Mouse (Mus musculus) limb, embryonic 10.5 days (tissue): ENCODE data around the gene Cd7. TPM values are rescaled to one million over a fixed set of nuclear protein-coding genes. Genes with fewer than 3 reads are reported as not detected.

ENCODE experiments used
- DNase-seq: peaks from one replicate; pipeline ENCODE4 v3.0.0-alpha.2; 2017; ENCODE audit warnings: low spot score
- H3K27ac ChIP-seq: fragments of 300-500 bp; sonication (generic); 2 replicates; pipeline ENCODE4 v1.5.1; 2016; ENCODE audit warnings: mild to moderate bottlenecking
- H3K27me3 ChIP-seq: fragments of 300-500 bp; sonication (generic); 2 replicates; pipeline ENCODE4 v1.6.1; 2016; ENCODE audit warnings: low read depth, mild to moderate bottlenecking; ENCODE audit not compliant: poor library complexity, severe bottlenecking
- H3K36me3 ChIP-seq: fragments of 300-500 bp; sonication (generic); 2 replicates; pipeline ENCODE4 v1.6.1; 2016; ENCODE audit warnings: mild to moderate bottlenecking, moderate library complexity
- H3K4me1 ChIP-seq: fragments of 300-500 bp; sonication (generic); 2 replicates; pipeline ENCODE4 v1.6.1; 2016
- H3K4me3 ChIP-seq: fragments of 300-500 bp; sonication (generic); 2 replicates; pipeline ENCODE4 v1.5.1; 2016; ENCODE audit warnings: mild to moderate bottlenecking, moderate library complexity
- H3K9me3 ChIP-seq: fragments of 300-500 bp; sonication (generic); replicated peaks from 2 replicates; pipeline ENCODE4 v1.6.1; 2016; ENCODE audit warnings: mild to moderate bottlenecking
- WGBS: fragments of 180-500 bp; shearing (Covaris S2); methylation state at CpG from one replicate; pipeline ENCODE4 v1.1.7; 2016; 5-methylcytosine and 5-hydroxymethylcytosine counted together
- polyA plus RNA-seq: library from polyadenylated mRNA; unstranded; fragments of >200 nt; fragmentation: Nextera tagmentation; extraction: Ambion mirVana; gene quantifications from 2 replicates; pipeline ENCODE4 v1.2.1, GENCODE M21; 2016

Cd7 gene
- polyA plus RNA-seq, 1 experiment from 2014 or later = not detected

DNA sequence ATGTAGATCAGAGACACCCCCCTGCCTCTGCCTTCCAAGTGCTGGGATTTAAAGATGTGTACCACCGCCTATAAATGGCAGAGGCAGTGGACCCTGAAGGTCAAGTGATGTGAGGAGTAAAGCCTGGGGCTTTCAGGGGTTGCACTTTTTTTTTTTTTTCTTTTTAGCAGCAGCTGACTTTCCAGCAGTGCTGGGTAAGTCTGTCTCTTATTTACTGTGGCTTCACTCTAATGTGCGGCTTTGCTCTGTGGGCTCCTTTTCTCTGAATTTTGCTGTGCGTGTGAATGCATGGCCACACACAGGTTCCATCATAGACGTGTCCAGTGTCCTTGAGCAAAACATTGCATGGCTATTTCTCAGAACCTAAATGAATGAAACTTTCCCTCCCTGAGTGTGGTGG, 2.4 kb upstream of the Cd7 start:
- Histone ChIP-seq H3K4me1 (no peaks in the 10 kb centered on the region), H3K9me3 (no peaks in the 10 kb centered on the region), H3K36me3 (no peaks in the 10 kb centered on the region), H3K27ac (no peak overlapping the region), H3K4me3 (no peak overlapping the region), H3K27me3 (no peaks in the 10 kb centered on the region; the same call in 1 of the 2 replicates)
- WGBS = 73% methylated on average over 4 of the region's 4 CpGs
- DNase-seq = no peak

DNA sequence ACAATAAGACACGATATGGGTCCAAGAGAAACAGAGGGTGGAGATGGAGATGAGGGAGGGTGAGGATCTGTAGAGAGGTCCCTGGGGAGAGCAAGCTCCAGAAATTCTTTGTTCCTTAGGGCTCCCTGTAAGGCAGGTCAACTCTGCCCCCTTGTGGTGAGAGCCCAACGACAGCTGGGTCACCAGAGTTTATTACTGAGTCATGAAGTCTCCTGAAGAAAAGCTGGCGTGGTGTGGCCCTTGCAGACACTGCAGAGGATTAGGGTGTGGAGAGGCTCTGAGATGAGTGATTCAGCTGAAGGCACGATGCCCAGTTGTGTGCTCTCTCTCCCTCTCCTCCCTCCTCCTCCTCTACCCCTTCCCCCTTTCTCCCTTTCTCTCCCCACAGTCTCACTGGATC, 2.0 kb upstream of the Cd7 start:
- Histone ChIP-seq H3K4me1 (no peaks in the 10 kb centered on the region), H3K27me3 (no peaks in the 10 kb centered on the region; the same call in 1 of the 2 replicates), H3K4me3 (no peak overlapping the region), H3K9me3 (no peaks in the 10 kb centered on the region), H3K36me3 (no peaks in the 10 kb centered on the region), H3K27ac (no peak overlapping the region)
- DNase-seq = peak; percentile 84
- WGBS = 5% methylated on average over 4 of the region's 4 CpGs

DNA sequence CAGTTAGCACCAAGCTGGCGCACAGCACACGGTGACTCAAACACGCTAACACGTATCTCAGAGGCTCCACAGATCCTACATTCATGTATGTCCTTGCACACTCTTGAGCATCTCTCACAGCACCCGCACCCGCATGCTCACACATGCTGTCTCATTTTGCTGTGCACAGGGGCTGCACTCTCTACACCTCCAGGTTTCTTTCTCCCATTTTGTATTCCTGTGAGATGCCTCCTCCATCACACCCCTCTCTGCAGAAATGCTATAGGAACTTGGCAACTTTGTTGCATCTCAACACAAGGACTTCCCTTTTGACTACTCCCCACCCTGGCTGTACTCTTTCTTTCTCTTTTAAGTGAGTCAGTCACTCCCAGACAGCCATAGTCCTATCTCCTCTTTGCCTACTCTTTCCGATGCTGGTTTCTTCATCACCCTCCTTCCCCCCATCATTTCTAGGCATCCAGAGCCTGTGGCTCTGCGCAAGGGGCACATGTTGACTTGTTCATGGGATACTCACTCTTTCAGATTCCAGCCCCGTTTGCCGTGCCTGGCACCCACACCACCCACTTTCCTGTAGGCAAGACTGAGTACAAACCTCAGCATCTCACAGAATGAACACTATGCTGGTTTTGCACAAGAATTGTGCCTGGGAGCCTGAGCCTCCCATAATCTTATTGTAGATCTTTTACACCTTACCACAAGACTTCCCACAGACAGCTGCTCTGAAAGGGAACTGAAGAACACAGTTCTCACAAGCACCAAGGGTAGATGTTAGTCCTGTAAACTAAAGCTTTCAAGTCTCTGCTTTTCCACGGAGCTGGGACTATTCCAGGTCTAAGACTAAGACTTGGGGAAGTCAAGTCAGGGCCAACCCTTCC, 615 bp downstream of the Cd7 start:
- DNase-seq = no peak
- H3K27me3 ChIP-seq = no peaks in the 10 kb centered on the region
- 88% methylated on average over 11 of the region's 11 CpGs for WGBS
- H3K9me3 ChIP-seq = no peaks in the 10 kb centered on the region
- H3K36me3 ChIP-seq = no peaks in the 10 kb centered on the region
- no peaks in the 10 kb centered on the region for H3K4me1 ChIP-seq
- no peak overlapping the region for H3K27ac ChIP-seq
- H3K4me3 ChIP-seq = no peak overlapping the region

DNA sequence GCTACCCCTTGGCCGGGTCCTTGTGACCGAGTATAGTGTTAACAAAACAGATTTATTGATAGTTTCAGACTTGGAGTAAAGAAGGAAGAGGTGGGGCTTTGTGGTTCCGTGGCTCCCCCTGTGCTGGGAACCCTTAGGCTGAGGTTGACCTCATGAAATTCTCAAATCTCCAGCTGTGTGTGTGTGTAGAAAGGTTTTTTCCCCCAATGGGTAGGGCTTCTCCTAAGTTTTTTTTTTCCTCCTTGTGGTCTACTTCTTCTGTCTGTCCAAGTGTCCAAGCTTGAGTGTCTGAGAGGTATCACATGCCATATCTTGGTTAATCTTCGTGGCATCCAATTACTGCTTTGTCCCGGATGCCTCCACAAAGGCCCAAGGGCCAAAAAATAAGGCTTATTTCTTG, 6.1 kb downstream of the Cd7 start:
- WGBS = 86% methylated on average over 5 of the region's 5 CpGs
- no peak for DNase-seq
- H3K4me1 ChIP-seq = no peaks in the 10 kb centered on the region
- no peaks in the 10 kb centered on the region for H3K27me3 ChIP-seq
- no peak overlapping the region for H3K27ac ChIP-seq
- H3K36me3 ChIP-seq = no peaks in the 10 kb centered on the region
- no peaks in the 10 kb centered on the region for H3K9me3 ChIP-seq
- H3K4me3 ChIP-seq = no peak overlapping the region

DNA sequence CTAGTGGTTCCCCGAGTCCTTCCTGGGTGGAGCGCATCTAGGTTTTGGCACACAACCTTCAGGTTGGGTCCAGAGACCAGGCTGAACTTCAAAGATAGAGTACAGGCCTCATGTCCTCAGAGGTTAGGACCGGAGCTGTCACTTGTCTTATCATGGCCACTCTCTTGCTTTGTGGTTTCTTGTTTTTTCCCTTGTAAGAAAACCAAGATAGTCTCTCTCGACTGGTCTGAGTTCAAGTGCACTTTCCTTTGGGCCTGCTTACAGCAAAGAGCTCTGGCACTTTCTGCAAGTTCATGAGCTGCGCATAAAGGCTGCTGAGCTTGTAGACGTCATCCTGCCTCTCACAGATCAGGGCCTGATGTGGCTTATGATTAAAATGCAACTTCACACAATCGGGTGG, 12.0 kb downstream of the Cd7 start:
- no peak for DNase-seq
- 91% methylated on average over 7 of the region's 7 CpGs for WGBS
- no peaks in the 10 kb centered on the region for H3K4me1 ChIP-seq
- H3K27me3 ChIP-seq = no peaks in the 10 kb centered on the region
- H3K36me3 ChIP-seq = no peaks in the 10 kb centered on the region
- H3K27ac ChIP-seq = no peak overlapping the region
- no peaks in the 10 kb centered on the region for H3K9me3 ChIP-seq
- H3K4me3 ChIP-seq = no peak overlapping the region

DNA sequence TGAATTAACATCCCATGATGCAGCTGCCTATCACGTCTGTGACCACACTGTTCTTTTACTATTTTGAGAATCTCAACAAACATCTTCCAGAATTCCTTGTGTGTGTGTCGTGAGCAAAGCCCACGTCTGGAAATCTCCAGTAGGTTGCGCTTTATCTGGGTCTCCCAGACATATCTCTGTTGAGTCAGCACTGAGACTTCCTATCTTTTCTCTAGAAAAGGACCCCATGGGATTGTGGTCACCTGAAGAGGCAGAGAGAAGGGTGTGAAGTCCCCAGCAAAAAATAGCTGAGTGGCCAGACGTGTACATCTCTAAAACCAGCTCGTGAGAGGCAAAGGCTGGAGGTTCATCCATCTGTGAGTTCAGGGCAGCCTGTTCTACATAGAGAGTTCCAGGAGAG, 15.1 kb downstream of the Cd7 start:
- H3K36me3 ChIP-seq = no peaks in the 10 kb centered on the region
- WGBS = 77% methylated on average over 6 of the region's 6 CpGs

DNA sequence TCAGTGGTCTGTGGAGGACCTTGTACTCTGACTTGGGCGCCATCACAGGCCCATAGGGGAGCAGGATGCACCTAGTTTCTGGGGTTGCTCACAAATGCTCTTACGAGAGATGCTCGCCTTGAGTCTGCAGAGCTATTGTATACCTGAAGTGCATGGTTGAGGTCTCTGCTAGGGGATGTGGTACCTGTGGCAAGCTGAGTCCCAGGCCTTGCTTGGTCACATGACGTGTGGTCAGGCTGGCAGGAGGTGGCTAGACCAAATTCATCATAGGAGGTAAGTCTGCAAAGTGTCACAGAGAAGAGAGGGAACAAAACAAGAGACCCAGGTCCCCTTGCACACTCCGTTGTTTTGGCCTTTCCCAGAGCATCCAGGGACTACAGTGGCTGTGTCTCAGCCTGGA, 19.7 kb downstream of the Cd7 start:
- Histone ChIP-seq H3K27me3 (0 out of 2 replicates have a peak, but pooled peaks cover 4% of the 10 kb centered on the region), H3K4me3 (no peak overlapping the region), H3K36me3 (no peaks in the 10 kb centered on the region), H3K27ac (no peak overlapping the region), H3K4me1 (peaks cover 6% of the 10 kb centered on the region; the same call in 1 of the 2 replicates), H3K9me3 (no peaks in the 10 kb centered on the region)
- DNase-seq = no peak
- WGBS = 80% methylated on average over 5 of the region's 5 CpGs

More for the DNA sequence above, 15.1 kb downstream of the Cd7 start:
- no peaks in the 10 kb centered on the region for H3K9me3 ChIP-seq
- H3K4me3 ChIP-seq = no peak overlapping the region
- DNase-seq = no peak
- H3K27ac ChIP-seq = no peak overlapping the region
- no peaks in the 10 kb centered on the region for H3K4me1 ChIP-seq
- no peaks in the 10 kb centered on the region for H3K27me3 ChIP-seq

DNA sequence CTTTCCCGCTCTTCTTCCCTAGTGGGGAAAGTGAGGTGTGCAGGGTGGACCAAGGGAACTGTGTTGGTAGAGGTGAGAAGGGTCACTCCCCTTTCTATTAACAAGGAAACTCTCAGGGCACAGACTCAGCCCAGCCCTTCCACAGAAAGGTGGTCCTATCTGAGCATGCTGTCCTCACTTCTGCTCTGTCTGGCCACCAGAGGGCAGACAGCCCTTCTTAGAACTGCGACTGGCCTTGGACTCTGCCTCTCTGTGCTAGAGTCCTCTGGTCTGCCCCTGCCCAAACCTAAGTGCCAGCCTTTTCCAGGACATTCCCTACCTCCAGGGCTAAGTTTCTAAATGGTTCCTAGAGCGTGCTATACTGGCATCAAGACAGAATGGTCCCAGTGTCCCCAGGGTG, 21.5 kb downstream of the Cd7 start:
- H3K9me3 ChIP-seq = no peaks in the 10 kb centered on the region
- H3K27me3 ChIP-seq = 0 out of 2 replicates have a peak, but pooled peaks cover 4% of the 10 kb centered on the region
- peak; percentile 72 for DNase-seq
- peaks cover 6% of the 10 kb centered on the region; the same call in 1 of the 2 replicates for H3K4me1 ChIP-seq
- no peak overlapping the region for H3K27ac ChIP-seq
- no peak overlapping the region for H3K4me3 ChIP-seq
- WGBS = 41% methylated on average over 3 of the region's 3 CpGs
- no peaks in the 10 kb centered on the region for H3K36me3 ChIP-seq

DNA sequence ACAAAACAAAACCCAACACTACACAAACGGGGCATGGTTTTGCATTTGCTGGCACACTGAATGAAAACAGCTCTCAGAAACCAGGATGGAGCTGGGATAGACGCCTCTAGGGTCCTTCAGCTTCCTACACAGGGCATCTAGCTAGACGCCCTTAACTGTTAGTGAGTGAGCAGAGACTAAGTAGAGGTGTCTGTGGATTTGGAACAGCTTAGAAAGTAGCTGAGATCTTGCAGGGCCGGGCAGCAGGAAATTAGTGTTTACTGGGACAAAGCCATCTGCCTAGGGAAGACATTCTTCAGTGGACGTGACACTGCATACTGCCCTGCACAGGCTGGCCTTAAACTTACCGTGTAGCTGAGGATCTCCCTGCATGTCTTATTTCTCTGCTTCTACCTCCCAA, 23.7 kb downstream of the Cd7 start:
- no peak overlapping the region for H3K4me3 ChIP-seq
- H3K36me3 ChIP-seq = no peaks in the 10 kb centered on the region
- peaks cover 6% of the 10 kb centered on the region; the same call in 1 of the 2 replicates for H3K4me1 ChIP-seq
- H3K27ac ChIP-seq = no peak overlapping the region
- DNase-seq = no peak
- H3K27me3 ChIP-seq = 0 out of 2 replicates have a peak, but pooled peaks cover 4% of the 10 kb centered on the region
- 65% methylated on average over 6 of the region's 6 CpGs for WGBS
- no peaks in the 10 kb centered on the region for H3K9me3 ChIP-seq

DNA sequence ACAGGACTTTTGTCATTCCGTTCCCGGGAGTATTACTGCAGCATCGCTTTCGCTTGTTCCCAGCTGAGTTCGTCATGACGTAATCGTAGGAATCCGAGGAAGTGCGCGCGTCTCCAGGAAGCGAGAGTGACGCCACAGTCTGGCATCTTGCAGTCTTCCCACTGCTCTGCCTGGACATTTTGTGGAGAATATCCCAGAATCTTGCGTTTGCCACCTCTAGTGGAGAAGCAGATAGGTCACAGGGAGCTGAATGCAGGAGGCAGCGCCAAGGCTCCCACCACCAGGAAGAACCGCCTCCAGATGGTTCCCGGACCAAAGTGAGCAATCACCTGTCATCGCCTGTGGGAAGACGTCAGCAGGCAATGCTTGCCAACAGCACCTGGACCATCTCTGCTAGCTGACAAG, 24.3 kb downstream of the Cd7 start:
- Histone ChIP-seq H3K4me1 (peaks cover 6% of the 10 kb centered on the region; the same call in 1 of the 2 replicates), H3K4me3 (peak overlapping the region; percentile 22; the same call in 1 of the 2 replicates), H3K27me3 (0 out of 2 replicates have a peak, but pooled peaks cover 4% of the 10 kb centered on the region), H3K36me3 (no peaks in the 10 kb centered on the region), H3K9me3 (no peaks in the 10 kb centered on the region), H3K27ac (no peak overlapping the region)
- whole genome bisulfite sequencing = 57% methylated on average over 19 of the region's 19 CpGs
- no peak for DNase-seq

DNA sequence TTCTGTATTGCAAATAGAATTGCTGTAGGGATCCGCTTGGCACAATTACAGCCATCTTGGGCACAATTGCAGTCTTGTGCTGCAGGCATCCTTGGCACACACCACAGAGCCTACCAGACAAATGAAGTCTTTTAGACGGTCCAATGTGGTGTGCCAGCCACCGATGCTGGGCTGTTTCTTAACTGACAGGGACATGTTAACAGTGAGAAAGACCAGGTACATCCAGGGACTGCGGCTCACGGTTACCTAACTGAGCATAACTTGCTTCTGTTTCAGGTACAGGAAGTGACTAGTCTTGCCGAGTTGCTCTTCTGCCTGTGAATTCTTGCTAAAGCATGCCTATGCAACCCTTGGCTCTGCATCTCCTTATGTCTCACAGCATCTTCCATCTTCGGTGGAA, 25.6 kb downstream of the Cd7 start:
- no peak for DNase-seq
- Histone ChIP-seq H3K9me3 (no peaks in the 10 kb centered on the region), H3K36me3 (no peaks in the 10 kb centered on the region), H3K27ac (no peak overlapping the region), H3K4me1 (peaks cover 6% of the 10 kb centered on the region; the same call in 1 of the 2 replicates), H3K27me3 (0 out of 2 replicates have a peak, but pooled peaks cover 4% of the 10 kb centered on the region), H3K4me3 (no peak overlapping the region)
- WGBS = 88% methylated on average over 7 of the region's 7 CpGs

DNA sequence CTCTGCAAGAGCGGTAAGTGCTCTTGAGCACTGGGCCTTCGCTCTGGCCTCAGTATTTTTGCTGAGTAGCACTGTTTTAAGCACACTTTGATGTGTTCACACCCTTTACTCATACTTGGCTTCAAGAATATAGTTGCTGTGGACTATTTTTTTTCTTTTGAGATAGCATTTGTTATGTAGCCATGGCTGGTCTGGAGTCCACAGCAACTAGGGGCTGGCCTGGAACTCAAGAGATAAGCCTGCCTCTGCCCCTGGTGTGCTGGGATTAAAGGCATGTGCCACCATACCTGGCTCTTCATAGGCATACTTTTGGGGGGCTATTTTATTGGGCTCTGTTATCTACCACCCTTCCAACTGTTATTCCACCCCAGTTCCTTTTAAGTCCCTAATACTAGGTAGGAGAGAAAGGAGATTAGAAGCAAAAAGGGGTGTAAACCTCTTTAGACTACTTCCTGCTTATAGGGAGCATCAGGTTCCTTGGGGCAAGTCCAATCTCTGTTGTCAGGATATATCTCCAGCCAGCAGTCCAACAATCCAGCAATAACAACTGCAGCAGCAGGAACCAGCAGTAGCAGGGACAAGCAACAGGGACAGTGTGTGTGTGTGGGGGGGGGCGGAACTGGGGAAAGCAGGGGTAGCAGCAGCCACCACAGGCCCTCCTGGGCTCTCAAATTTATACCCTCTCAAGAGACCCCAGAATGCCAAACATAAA, 29.0 kb downstream of the Cd7 start:
- Histone ChIP-seq H3K27me3 (no peaks in the 10 kb centered on the region), H3K4me3 (no peak overlapping the region), H3K9me3 (no peaks in the 10 kb centered on the region), H3K27ac (no peak overlapping the region), H3K36me3 (no peaks in the 10 kb centered on the region), H3K4me1 (peaks cover 11% of the 10 kb centered on the region)
- DNase-seq = no peak
- 88% methylated on average over 3 of the region's 3 CpGs for WGBS

DNA sequence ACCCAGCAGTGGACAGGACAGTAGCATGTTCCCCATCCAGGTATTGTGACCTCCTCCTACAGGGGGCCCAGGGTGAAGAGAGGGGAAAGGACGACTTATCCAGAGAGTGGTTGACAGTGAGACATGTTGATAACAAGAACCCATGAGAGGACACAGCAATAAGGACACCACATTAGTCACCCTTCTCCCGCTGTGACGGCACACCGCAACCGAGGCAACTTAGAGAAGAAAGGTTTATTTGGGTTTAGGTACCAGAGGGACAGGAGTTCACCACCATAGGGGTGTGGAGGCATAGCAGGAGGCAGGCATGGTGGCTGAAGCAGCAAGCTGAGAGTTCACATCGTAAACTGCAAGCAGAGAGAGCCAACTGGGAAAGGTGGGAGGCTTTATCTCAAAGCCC, 33.0 kb downstream of the Cd7 start:
- Histone ChIP-seq H3K27ac (no peak overlapping the region), H3K27me3 (no peaks in the 10 kb centered on the region), H3K4me3 (no peak overlapping the region), H3K9me3 (no peaks in the 10 kb centered on the region), H3K4me1 (peaks cover 5% of the 10 kb centered on the region; the same call in 1 of the 2 replicates), H3K36me3 (no peaks in the 10 kb centered on the region)
- no peak for DNase-seq
- 72% methylated on average over 6 of the region's 6 CpGs for WGBS
